ENCODE assay signal across 34 mouse cellular contexts in the genomic region with DNA sequence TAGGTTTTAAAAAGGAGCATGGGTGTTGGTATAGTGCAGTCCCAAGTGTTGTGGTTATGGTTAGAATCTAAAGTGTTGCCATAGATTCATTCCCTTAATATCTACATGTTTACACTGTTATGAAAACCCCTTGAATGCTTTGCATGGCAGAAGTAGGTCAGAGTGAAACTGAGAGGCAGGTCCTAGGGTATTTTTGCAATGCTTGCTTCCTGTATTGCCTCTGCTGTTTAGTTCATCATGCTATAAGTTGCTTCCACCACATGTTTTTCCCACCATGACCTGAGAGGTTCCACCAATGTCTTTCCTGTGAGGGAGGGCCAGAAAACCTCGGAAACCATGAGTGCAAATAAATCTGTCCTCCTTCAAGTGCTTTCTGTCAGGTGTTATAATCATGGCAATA.
"Had no signal": no experiment of that assay in that cellular context is flagged by ENCODE, and none has a peak within 500 bp of the region (broad histone marks: within the 10 kb centered on the region; RNA-seq: fewer than 3 reads in every experiment).

No protein-coding gene starts in this region.

- H3K4me3 ChIP-seq: heart, embryonic 10.5 days; heart, embryonic 13.5 days; heart, embryonic 15.5 days; hindbrain, embryonic 10.5 days; hindbrain, embryonic 12.5 days; hindbrain, embryonic 13.5 days; hindbrain, embryonic 15.5 days; intestine, embryonic 15.5 days; kidney, embryonic 15.5 days; layer of hippocampus, adult 2 months; left cerebral cortex, adult 2 months had no signal

- H3K9me3 ChIP-seq: heart, embryonic 10.5 days; heart, embryonic 13.5 days; heart, embryonic 15.5 days; hindbrain, embryonic 10.5 days; hindbrain, embryonic 12.5 days; hindbrain, embryonic 13.5 days; hindbrain, embryonic 15.5 days; intestine, embryonic 15.5 days; kidney, embryonic 15.5 days had no signal

- DNase-seq: heart, postnatal 10 days; heart, postnatal 14 days; heart, postnatal 36 days; heart, postnatal 4 days; kidney, adult 11 months; kidney, adult 18-20 months; kidney, adult 2 months; kidney, adult 8-10 months; kidney, adult 9 months; kidney, postnatal 10 days; kidney, postnatal 14 days; kidney, postnatal 25 days; kidney, postnatal 36 days; kidney, postnatal 4 days; layer of hippocampus, adult 9-11 months; layer of hippocampus, postnatal 36 days had no signal

- H3K4me1 ChIP-seq: heart, embryonic 10.5 days; heart, embryonic 13.5 days; heart, embryonic 15.5 days; hindbrain, embryonic 10.5 days; hindbrain, embryonic 12.5 days; hindbrain, embryonic 13.5 days; hindbrain, embryonic 15.5 days; intestine, embryonic 15.5 days; kidney, embryonic 15.5 days had no signal

- ATAC-seq: hindbrain, postnatal 0 days; inflammation-experienced regulatory T-cells, adult 6 months; intestine, embryonic 15.5 days; intestine, embryonic 16.5 days; intestine, postnatal 0 days had no signal

- H3K36me3 ChIP-seq: heart, embryonic 10.5 days; heart, embryonic 13.5 days; heart, embryonic 15.5 days; hindbrain, embryonic 10.5 days; hindbrain, embryonic 12.5 days; hindbrain, embryonic 13.5 days; hindbrain, embryonic 15.5 days; intestine, embryonic 15.5 days; kidney, embryonic 15.5 days had no signal

- H3K27ac ChIP-seq: heart, embryonic 10.5 days; heart, embryonic 13.5 days; heart, embryonic 15.5 days; hindbrain, embryonic 10.5 days; hindbrain, embryonic 12.5 days; hindbrain, embryonic 13.5 days; hindbrain, embryonic 14.5 days; hindbrain, embryonic 15.5 days; hindbrain, postnatal 0 days; intestine, embryonic 15.5 days; kidney, embryonic 15.5 days; kidney, postnatal 0 days; layer of hippocampus, adult 2 months; left cerebral cortex, adult 2 months had no signal

- H3K4me2 ChIP-seq: heart, embryonic 11.5 days; heart, embryonic 13.5 days; heart, embryonic 15.5 days; hindbrain, embryonic 12.5 days; hindbrain, embryonic 13.5 days; hindbrain, embryonic 14.5 days; hindbrain, embryonic 15.5 days; intestine, embryonic 15.5 days; kidney, embryonic 15.5 days had no signal

- H3K9ac ChIP-seq: heart, embryonic 13.5 days; heart, embryonic 15.5 days; hindbrain, embryonic 12.5 days; hindbrain, embryonic 13.5 days; hindbrain, embryonic 14.5 days; hindbrain, embryonic 15.5 days; intestine, embryonic 15.5 days; kidney, embryonic 15.5 days had no signal

- H3K27me3 ChIP-seq: heart, embryonic 13.5 days; heart, embryonic 15.5 days; hindbrain, embryonic 12.5 days; hindbrain, embryonic 13.5 days; hindbrain, embryonic 15.5 days; intestine, embryonic 15.5 days; kidney, embryonic 15.5 days had no signal
